Mouse (Mus musculus): ENCODE results near the gene Taf10. TPM values are rescaled to one million over a fixed set of nuclear protein-coding genes. Genes with fewer than 3 reads are reported as not detected.

Taf10 gene
- total and polyA plus RNA-seq, 3 experiments: 233 to 350 TPM; not detected in 1

- Histone ChIP-seq H3K4me1 (ENCODE audit: control insufficient read depth in 1 of 2, insufficient read depth in 2 of 2, low read length in 2 of 2) (peaks cover 6 to 10% of the 10 kb centered on the region in 2 experiments; a peak in 3 of 4 replicates), H3K79me2 (ENCODE audit: control insufficient read depth, insufficient read depth, low read length, poor library complexity) (no peaks in the 10 kb centered on the region), H3K27me3 (ENCODE audit: control insufficient read depth in 1 of 2, insufficient read depth in 2 of 2, low read length in 2 of 2) (peaks cover 0 to 2% of the 10 kb centered on the region in 2 experiments; a peak in 1 of 4 replicates), H3K4me3 (ENCODE audit: control insufficient read depth in 1 of 2, insufficient read depth in 1 of 2, low read depth in 2 of 2, low read length in 2 of 2) (no peak overlapping the region), H3K9ac (ENCODE audit: control insufficient read depth, low read depth, low read length, poor library complexity, severe bottlenecking) (no peak overlapping the region), H3K9me3 (replicated peaks; ENCODE audit: insufficient read depth, low read length) (no peaks in the 10 kb centered on the region), H3K36me3 (ENCODE audit: control insufficient read depth in 1 of 2, insufficient read depth in 2 of 2, low read length in 2 of 2) (peaks cover 0 to 5% of the 10 kb centered on the region in 2 experiments; a peak in 1 of 4 replicates), H3K27ac (ENCODE audit: control insufficient read depth, low read depth, low read length) (no peak overlapping the region)
- TF ChIP-seq MYC (IDR thresholded peaks at IDR 0.05; ENCODE audit: low read depth, low read length) (no peak), ZMIZ1 (IDR thresholded peaks at IDR 0.05; ENCODE audit: low read depth, low read length) (no peak), POLR2A (IDR thresholded peaks at IDR 0.05; ENCODE audit: control insufficient read depth in 1 of 2, insufficient read depth in 1 of 2, low read depth in 1 of 2, low read length in 2 of 2, poor library complexity in 1 of 2) (no peak), ETS1 (IDR thresholded peaks at IDR 0.05; ENCODE audit: low read depth, low read length) (no peak), MAZ (IDR thresholded peaks at IDR 0.05; ENCODE audit: low read depth, low read length) (no peak), BHLHE40 (IDR thresholded peaks at IDR 0.05; ENCODE audit: borderline replicate concordance, low read depth, low read length) (no peak), ZC3H11A (IDR thresholded peaks at IDR 0.05; ENCODE audit: low read depth, low read length) (no peak), RCOR1 (IDR thresholded peaks at IDR 0.05; ENCODE audit: low read depth, low read length) (no peak), CHD1 (IDR thresholded peaks at IDR 0.05; ENCODE audit: low read depth, low read length) (no peak), TBP (IDR thresholded peaks at IDR 0.05; ENCODE audit: low read depth, low read length) (no peak), HCFC1 (IDR thresholded peaks at IDR 0.05; ENCODE audit: low read depth, low read length) (no peak)
- DNase-seq (ENCODE audit: low read depth, low spot score): no peak
Observed at GRCm38 (mm10) chr7:105761813-105762484, 17.8 kb upstream of the Taf10 start.

- Histone ChIP-seq H3K27me3 (ENCODE audit: control insufficient read depth in 1 of 2, insufficient read depth in 2 of 2, low read length in 2 of 2) (no peaks in the 10 kb centered on the region), H3K36me3 (ENCODE audit: control insufficient read depth in 1 of 2, insufficient read depth in 2 of 2, low read length in 2 of 2) (no peaks in the 10 kb centered on the region), H3K4me1 (ENCODE audit: control insufficient read depth in 1 of 2, insufficient read depth in 2 of 2, low read length in 2 of 2) (peaks cover 0 to 11% of the 10 kb centered on the region in 2 experiments; a peak in 1 of 4 replicates), H3K27ac (ENCODE audit: control insufficient read depth, low read depth, low read length) (no peak overlapping the region), H3K79me2 (ENCODE audit: control insufficient read depth, insufficient read depth, low read length, poor library complexity) (peaks cover 2% of the 10 kb centered on the region; the same call in 1 of the 2 replicates), H3K9ac (ENCODE audit: control insufficient read depth, low read depth, low read length, poor library complexity, severe bottlenecking) (no peak overlapping the region), H3K4me3 (ENCODE audit: control insufficient read depth in 1 of 2, insufficient read depth in 1 of 2, low read depth in 2 of 2, low read length in 2 of 2) (no peak overlapping the region), H3K9me3 (replicated peaks; ENCODE audit: insufficient read depth, low read length) (no peaks in the 10 kb centered on the region)
- no peak for TF ChIP-seq MXI1 (IDR thresholded peaks at IDR 0.05; ENCODE audit: low read depth, low read length)
- TF ChIP-seq ETS1 (IDR thresholded peaks at IDR 0.05; ENCODE audit: low read depth, low read length): no peak
- no peak for TF ChIP-seq CTCF (IDR thresholded peaks at IDR 0.05 in 2 of 3, conservative IDR thresholded peaks at IDR 0.05 in 1 of 3; ENCODE audit: control insufficient read depth in 1 of 3, insufficient read depth in 1 of 3, low read depth in 2 of 3, low read length in 3 of 3, poor library complexity in 1 of 3, severe bottlenecking in 1 of 3)
- TF ChIP-seq MAX (IDR thresholded peaks at IDR 0.05; ENCODE audit: low read length): no peak
- no peak for TF ChIP-seq CHD1 (IDR thresholded peaks at IDR 0.05; ENCODE audit: low read depth, low read length)
- no peak for TF ChIP-seq GABPA (IDR thresholded peaks at IDR 0.05; ENCODE audit: low read depth, low read length)
- no peak for TF ChIP-seq POLR2AphosphoS5 (IDR thresholded peaks at IDR 0.05; ENCODE audit: borderline replicate concordance, low read depth, low read length)
- TF ChIP-seq MAZ (IDR thresholded peaks at IDR 0.05; ENCODE audit: low read depth, low read length): no peak
- TF ChIP-seq NELFE (IDR thresholded peaks at IDR 0.05; ENCODE audit: low read depth, low read length): no peak
- no peak for TF ChIP-seq ZNF384 (IDR thresholded peaks at IDR 0.05; ENCODE audit: low read depth, low read length)
- TF ChIP-seq E2F4 (IDR thresholded peaks at IDR 0.05; ENCODE audit: borderline replicate concordance, low read depth, low read length): no peak
- no peak for TF ChIP-seq TCF12 (IDR thresholded peaks at IDR 0.05; ENCODE audit: low read depth, low read length)
- no peak for TF ChIP-seq SIN3A (IDR thresholded peaks at IDR 0.05; ENCODE audit: low read length)
- TF ChIP-seq USF1 (IDR thresholded peaks at IDR 0.05; ENCODE audit: low read depth, low read length): no peak
- TF ChIP-seq ZC3H11A (IDR thresholded peaks at IDR 0.05; ENCODE audit: low read depth, low read length): no peak
- TF ChIP-seq GATA1 (IDR thresholded peaks at IDR 0.05; ENCODE audit: low read depth, low read length): no peak
- no peak for TF ChIP-seq HCFC1 (IDR thresholded peaks at IDR 0.05; ENCODE audit: low read depth, low read length)
- TF ChIP-seq KAT2A (conservative IDR thresholded peaks at IDR 0.05; ENCODE audit: low read depth, low read length): no peak
- no peak for DNase-seq (ENCODE audit: low read depth, low spot score)
Observed at GRCm38 (mm10) chr7:105753281-105753680, 9.1 kb upstream of the Taf10 start.

Data from MEL (cell line).